Mouse (Mus musculus): Measurements from ENCODE around the gene Msrb3.

DNA sequence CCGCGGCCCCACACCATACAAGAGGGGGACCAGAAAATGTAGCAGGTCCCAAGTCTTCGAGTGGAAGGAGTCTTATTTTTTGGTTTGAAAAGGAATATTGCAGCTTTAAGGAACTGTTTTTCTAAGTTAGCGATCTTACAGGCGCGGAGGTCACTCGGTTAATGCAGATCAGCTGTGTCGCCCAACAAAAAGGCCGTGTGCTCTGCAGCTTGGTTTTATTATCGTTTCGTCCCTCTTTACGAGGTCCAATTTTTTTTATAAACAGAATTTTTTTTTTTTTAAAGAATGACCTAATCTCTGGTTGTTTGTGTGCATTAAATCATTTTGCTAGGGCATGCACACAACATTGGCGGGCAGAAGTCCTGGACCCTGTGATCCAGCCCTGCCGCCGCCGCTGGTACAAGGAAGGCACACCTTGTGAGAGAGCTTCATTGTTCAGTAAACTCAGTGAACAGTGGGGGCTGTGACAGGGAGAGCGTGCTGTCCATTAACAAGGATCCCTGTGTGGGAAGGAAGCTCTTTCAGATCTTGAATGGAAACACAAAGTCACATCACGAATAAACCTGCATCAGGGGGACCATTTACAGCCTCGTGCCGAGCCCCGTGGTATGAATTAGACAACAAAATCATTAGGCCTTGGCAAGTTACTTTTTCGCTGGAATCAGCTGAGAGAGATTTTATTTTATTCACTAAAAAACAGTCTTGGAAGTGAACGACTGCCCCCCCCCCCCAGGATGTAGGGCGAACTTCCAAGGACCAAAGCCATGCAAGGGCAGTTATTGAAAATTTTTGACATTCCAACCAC lies 48.3 kb downstream of the Msrb3 start:
- TF ChIP-seq CTCF (IDR thresholded peaks at IDR 0.05; ENCODE audit: low read depth): no peak
- no peak for TF ChIP-seq EP300 (IDR thresholded peaks at IDR 0.05; ENCODE audit: low read depth)
